Mouse (Mus musculus) left cerebral cortex, postnatal 14 days (tissue): ENCODE results near the gene Cntfr. TPM values are rescaled to one million over a fixed set of nuclear protein-coding genes. Genes with fewer than 3 reads are reported as not detected.

Source experiments
- DNase-seq, 2 experiments: peaks; one replicate each; pipeline ENCODE4 v3.0.0; 2021 to 2022; ENCODE audit warnings: low spot score in 2 of 2, mixed read lengths in 1 of 2
- intact Hi-C: fragments of 180-260 bp; cut with DNase I; formaldehyde crosslinking; loops from one replicate; pipeline ENCODE4 v1.15.1; 2025
- total RNA-seq, 2 experiments: library from RNA; stranded (reverse); gene quantifications; 2 replicates each; pipeline ENCODE4 v1.2.3; 2021

The Cntfr gene
- total RNA-seq, 2 experiments from 2014 or later, result 98.6 to 102 TPM

GRCm38 (mm10) chr4:41635224-41635623 is 61.7 kb downstream of the Cntfr start:
- DNase-seq, result no peak
- intact Hi-C loops, result no loop called here

- intact Hi-C loops, result no loop called here
- no peak for DNase-seq
These were observed 62.3 kb downstream of the Cntfr start for GRCm38 (mm10) chr4:41634631-41635030.

GRCm38 (mm10) chr4:41633001-41633400 is 63.9 kb downstream of the Cntfr start:
- no peak for DNase-seq
- intact Hi-C loops, result no loop called here

- peak; percentile 57 to 63 for DNase-seq
- intact Hi-C loops, result no loop called here
These were observed 65.5 kb downstream of the Cntfr start for GRCm38 (mm10) chr4:41631390-41631789.

GRCm38 (mm10) chr4:41630196-41630595 is 66.7 kb downstream of the Cntfr start:
- intact Hi-C loops, result no loop called here
- no peak for DNase-seq

GRCm38 (mm10) chr4:41628202-41628927 is 68.5 kb downstream of the Cntfr start:
- intact Hi-C loops, result no loop called here
- DNase-seq, result peak in 1 of 2 experiments; percentile 59

- intact Hi-C loops, result no loop called here
- no peak for DNase-seq
These were observed 74.8 kb downstream of the Cntfr start for GRCm38 (mm10) chr4:41622071-41622470.

GRCm38 (mm10) chr4:41618916-41619746 is 77.8 kb downstream of the Cntfr start:
- intact Hi-C loops, result loop anchor here (5.0 kb wide), 1 partner anchor 88 kb away; no protein-coding TSS in a partner anchor

GRCm38 (mm10) chr4:41615661-41616599 is 81.0 kb downstream of the Cntfr start:
- intact Hi-C loops, result loop anchor here (5.0 kb wide), 1 partner anchor 91 kb away; no protein-coding TSS in a partner anchor
- DNase-seq, result peak; percentile 74 to 91

More at GRCm38 (mm10) chr4:41618916-41619746, 77.8 kb downstream of the Cntfr start:
- DNase-seq, result peak in 1 of 2 experiments; percentile 50

- intact Hi-C loops, result loop anchor here (1.0 to 5.0 kb wide), 4 partner anchors 38 to 147 kb away; partner anchors contain the start of gene Nudt2
- peak; percentile 91 for DNase-seq
These were observed 82.7 kb downstream of the Cntfr start for GRCm38 (mm10) chr4:41614156-41614555.

GRCm38 (mm10) chr4:41612166-41612565 is 84.7 kb downstream of the Cntfr start:
- DNase-seq, result no peak
- intact Hi-C loops, result loop anchor here (5.0 kb wide), 3 partner anchors 40 to 145 kb away; partner anchors contain the start of gene Nudt2

GRCm38 (mm10) chr4:41610594-41610980 is 86.3 kb downstream of the Cntfr start:
- intact Hi-C loops, result loop anchor here (5.0 kb wide), 3 partner anchors 38 to 143 kb away; partner anchors contain the start of gene Nudt2
- no peak for DNase-seq

- no peak for DNase-seq
- intact Hi-C loops, result loop anchor here (5.0 kb wide), 3 partner anchors 38 to 143 kb away; partner anchors contain the start of gene Nudt2
These were observed 87.0 kb downstream of the Cntfr start for GRCm38 (mm10) chr4:41609681-41610593.

Other genes with a start within 250 kb of the Cntfr start
- gene Kif24, start 232.2 kb downstream of the Cntfr start, total RNA-seq, result 1 to 10 TPM; 1.4 to 1.5 TPM
- 10 to 100 TPM; 24.5 to 31.0 TPM for gene Nudt2, start 231.9 kb downstream of the Cntfr start, total RNA-seq
- gene AI464131, start 194.0 kb downstream of the Cntfr start, total RNA-seq, result 10 to 100 TPM; 42.6 to 44.7 TPM
- gene 1110017D15Rik, start 179.8 kb downstream of the Cntfr start, total RNA-seq, result 1 to 10 TPM; 8.7 TPM
- gene Fam219a, start 127.6 kb downstream of the Cntfr start, total RNA-seq, result 100 to 1,000 TPM; 204 to 210 TPM
- 1 to 10 TPM; 5.6 to 8.6 TPM for gene Dnaic1, start 127.3 kb downstream of the Cntfr start, total RNA-seq
- gene Enho, start 56.8 kb downstream of the Cntfr start, total RNA-seq, result 10 to 100 TPM; 54.7 to 60.3 TPM
- gene Il11ra1, start 2.9 kb upstream of the Cntfr start, total RNA-seq, result 10 to 100 TPM; 28.9 to 32.8 TPM
- gene Rpp25l, start 16.4 kb upstream of the Cntfr start, total RNA-seq, result 10 to 100 TPM; 30.8 to 31.0 TPM
- 100 to 1,000 TPM; 201 to 217 TPM for gene Dctn3, start 26.1 kb upstream of the Cntfr start, total RNA-seq
- under 1 TPM; 0.38 to 0.48 TPM for gene Arid3c, start 34.1 kb upstream of the Cntfr start, total RNA-seq
- gene Galt, start 58.1 kb upstream of the Cntfr start, total RNA-seq, result 100 to 1,000 TPM; 103 to 118 TPM
- gene Sigmar1, start 59.1 kb upstream of the Cntfr start, total RNA-seq, result 10 to 100 TPM; 67.8 to 83.8 TPM
- gene Ccl27a, start 77.2 kb upstream of the Cntfr start, total RNA-seq, result 100 to 1,000 TPM; 294 to 318 TPM
- gene Gm21541, start 206.5 kb upstream of the Cntfr start, total RNA-seq, result not detected
- 10 to 100 TPM; 55.9 to 61.7 TPM for gene Gm20878, start 244.5 kb upstream of the Cntfr start, total RNA-seq